Mouse (Mus musculus): ENCODE measurements around the gene Gfod1.
A peak's percentile ranks its signal among the peaks of the same experiment; 100 is the strongest.

Gene Gfod1

DNA sequence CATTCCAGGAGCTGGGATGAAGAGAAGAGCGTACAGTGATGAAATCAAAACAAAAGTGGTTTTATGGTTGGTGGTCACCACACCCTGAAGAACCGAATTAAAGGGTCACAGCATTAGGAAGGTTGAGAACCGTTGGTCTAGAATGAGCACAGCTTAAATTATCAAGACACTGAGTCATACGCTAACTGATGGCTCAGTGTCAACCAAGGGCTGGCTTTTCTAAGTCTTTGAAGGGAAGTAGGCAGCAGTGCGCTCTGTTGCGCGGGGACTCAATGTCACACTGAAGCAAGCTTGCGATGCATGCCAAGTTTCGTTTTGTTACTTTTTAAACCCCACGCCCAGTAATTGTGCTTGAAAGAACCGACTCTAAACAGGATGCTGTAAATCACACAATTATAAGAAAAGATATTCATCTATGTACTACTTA is 64.2 kb downstream of the Gfod1 start:
- Histone ChIP-seq H3K27me3 (ENCODE audit: insufficient read depth, low read length) (no peaks in the 10 kb centered on the region), H3K9me3 (ENCODE audit: low read length) (no peaks in the 10 kb centered on the region), H3K4me1 (replicated peaks; ENCODE audit: low read depth, low read length) (peaks cover 45% of the 10 kb centered on the region), H3K4me3 (replicated peaks; ENCODE audit: low read length) (no peak overlapping the region), H3K36me3 (ENCODE audit: insufficient read depth, low read length) (peaks cover 7% of the 10 kb centered on the region; the same call in 1 of the 2 replicates)
- TF ChIP-seq POU5F1 (IDR thresholded peaks at IDR 0.05; ENCODE audit: borderline replicate concordance, low read length) (no peak), CTCF (conservative IDR thresholded peaks at IDR 0.05; ENCODE audit: low read length) (no peak), NANOG (IDR thresholded peaks at IDR 0.05; ENCODE audit: borderline replicate concordance, low read length) (no peak)

DNA sequence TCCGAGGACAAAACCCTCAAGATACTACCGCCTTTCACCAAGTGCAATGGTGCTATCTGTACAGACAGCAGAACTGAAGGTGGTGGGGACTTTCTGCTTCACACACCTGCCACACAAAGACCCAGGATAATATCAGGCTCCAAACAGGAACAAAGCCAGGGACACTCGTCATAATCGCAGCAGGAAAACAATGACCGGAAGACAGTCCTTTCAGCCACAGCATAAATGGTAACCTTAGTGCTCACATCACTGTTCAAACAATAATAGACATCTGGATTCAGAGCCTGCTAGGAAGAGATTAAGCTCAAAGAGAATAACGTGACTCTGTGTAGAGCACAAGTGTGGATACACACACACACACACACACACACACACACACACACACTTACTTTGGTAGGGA is 67.3 kb downstream of the Gfod1 start:
- H3K27me3 ChIP-seq (ENCODE audit: insufficient read depth, low read length): no peaks in the 10 kb centered on the region
- H3K4me3 ChIP-seq (replicated peaks; ENCODE audit: low read length): no peak overlapping the region
- H3K9me3 ChIP-seq (ENCODE audit: low read length): no peaks in the 10 kb centered on the region
- 0 out of 2 replicates have a peak, but pooled peaks cover 5% of the 10 kb centered on the region for H3K36me3 ChIP-seq (ENCODE audit: insufficient read depth, low read length)
- H3K4me1 ChIP-seq (replicated peaks; ENCODE audit: low read depth, low read length): peaks cover 48% of the 10 kb centered on the region
- TF ChIP-seq NANOG (IDR thresholded peaks at IDR 0.05; ENCODE audit: borderline replicate concordance, low read length) (no peak), POU5F1 (IDR thresholded peaks at IDR 0.05; ENCODE audit: borderline replicate concordance, low read length) (no peak), CTCF (conservative IDR thresholded peaks at IDR 0.05; ENCODE audit: low read length) (no peak)

DNA sequence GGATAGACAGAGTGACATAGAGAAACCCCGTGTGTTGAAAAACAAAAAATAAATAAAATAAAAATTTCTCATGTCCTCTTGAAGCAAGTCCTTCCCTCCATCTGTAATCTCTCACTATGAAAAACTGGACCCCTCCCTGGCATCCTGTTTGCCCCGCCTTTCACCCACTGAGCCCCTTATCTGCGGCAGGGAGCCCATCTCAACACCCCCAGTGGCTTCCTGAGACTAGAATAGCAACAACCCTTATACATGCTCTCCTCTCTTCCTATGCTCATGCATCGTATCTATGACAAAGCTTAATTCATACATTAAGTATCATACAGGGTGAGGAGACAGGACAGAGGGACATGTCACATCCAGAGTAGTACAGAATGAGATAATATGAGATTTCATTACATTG is 68.0 kb downstream of the Gfod1 start:
- no peak for TF ChIP-seq CTCF (conservative IDR thresholded peaks at IDR 0.05; ENCODE audit: low read length)
- TF ChIP-seq NANOG (IDR thresholded peaks at IDR 0.05; ENCODE audit: borderline replicate concordance, low read length): no peak
- TF ChIP-seq POU5F1 (IDR thresholded peaks at IDR 0.05; ENCODE audit: borderline replicate concordance, low read length): no peak
- Histone ChIP-seq H3K27me3 (ENCODE audit: insufficient read depth, low read length) (no peaks in the 10 kb centered on the region), H3K4me3 (replicated peaks; ENCODE audit: low read length) (no peak overlapping the region), H3K36me3 (ENCODE audit: insufficient read depth, low read length) (0 out of 2 replicates have a peak, but pooled peaks cover 5% of the 10 kb centered on the region), H3K9me3 (ENCODE audit: low read length) (no peaks in the 10 kb centered on the region), H3K4me1 (replicated peaks; ENCODE audit: low read depth, low read length) (peaks cover 53% of the 10 kb centered on the region)

DNA sequence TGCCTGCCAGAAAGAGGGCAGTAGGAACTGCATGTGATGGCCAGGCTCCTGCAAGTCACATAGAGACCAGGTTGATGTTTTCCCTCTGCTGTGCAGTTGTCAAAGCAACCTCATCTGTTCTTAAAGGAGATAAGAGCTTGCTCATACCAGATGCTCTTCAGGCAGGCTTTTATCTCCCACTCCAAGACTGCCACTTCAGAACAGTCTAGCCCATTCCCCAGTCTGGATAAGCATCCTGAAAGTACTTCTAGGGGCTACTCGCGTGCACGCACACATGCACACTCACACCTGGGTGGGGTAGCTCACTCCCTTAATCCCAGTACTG is 68.4 kb downstream of the Gfod1 start:
- Histone ChIP-seq H3K27me3 (ENCODE audit: insufficient read depth, low read length) (no peaks in the 10 kb centered on the region), H3K4me3 (replicated peaks; ENCODE audit: low read length) (no peak overlapping the region), H3K9me3 (ENCODE audit: low read length) (no peaks in the 10 kb centered on the region), H3K4me1 (replicated peaks; ENCODE audit: low read depth, low read length) (peaks cover 57% of the 10 kb centered on the region), H3K36me3 (ENCODE audit: insufficient read depth, low read length) (0 out of 2 replicates have a peak, but pooled peaks cover 5% of the 10 kb centered on the region)
- TF ChIP-seq NANOG (IDR thresholded peaks at IDR 0.05; ENCODE audit: borderline replicate concordance, low read length) (no peak), CTCF (conservative IDR thresholded peaks at IDR 0.05; ENCODE audit: low read length) (no peak), POU5F1 (IDR thresholded peaks at IDR 0.05; ENCODE audit: borderline replicate concordance, low read length) (no peak)

DNA sequence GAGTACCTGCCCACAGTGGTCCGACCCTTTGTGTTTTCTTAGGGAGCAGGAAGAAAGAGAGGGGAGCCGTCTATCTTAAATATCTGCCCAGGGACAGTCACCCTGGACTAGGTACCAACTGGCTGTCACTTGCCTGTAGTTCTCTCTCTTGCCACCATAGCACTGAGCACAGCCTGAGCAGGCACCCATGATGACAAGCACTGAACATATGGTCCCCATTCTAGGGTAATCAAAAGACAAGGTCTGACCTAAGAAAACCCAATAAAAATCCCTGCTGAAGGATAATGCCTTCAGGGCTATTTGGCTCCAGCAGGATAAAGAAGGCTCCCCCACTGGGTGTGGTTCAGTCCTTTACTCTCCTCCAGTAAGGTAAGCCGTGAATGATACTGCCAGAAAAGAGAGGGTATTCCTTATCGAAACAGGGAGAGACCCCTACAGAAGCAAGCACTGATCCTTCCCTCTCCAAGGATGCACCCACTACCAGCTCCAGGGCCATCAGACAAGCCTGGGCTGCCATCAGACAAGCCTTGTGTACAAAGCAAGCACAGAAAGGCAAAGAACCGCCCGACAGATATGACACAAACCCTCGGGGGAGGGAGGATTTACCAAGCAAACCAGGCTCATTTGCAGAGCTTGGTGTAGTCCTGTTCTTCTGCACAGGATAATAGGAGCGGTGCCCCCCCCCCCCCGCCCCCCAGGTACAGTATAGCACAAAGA is 68.9 kb downstream of the Gfod1 start:
- Histone ChIP-seq H3K27me3 (ENCODE audit: insufficient read depth, low read length) (no peaks in the 10 kb centered on the region), H3K4me1 (replicated peaks; ENCODE audit: low read depth, low read length) (peaks cover 62% of the 10 kb centered on the region), H3K36me3 (ENCODE audit: insufficient read depth, low read length) (0 out of 2 replicates have a peak, but pooled peaks cover 5% of the 10 kb centered on the region), H3K4me3 (replicated peaks; ENCODE audit: low read length) (no peak overlapping the region), H3K9me3 (ENCODE audit: low read length) (no peaks in the 10 kb centered on the region)
- no peak for TF ChIP-seq NANOG (IDR thresholded peaks at IDR 0.05; ENCODE audit: borderline replicate concordance, low read length)
- no peak for TF ChIP-seq POU5F1 (IDR thresholded peaks at IDR 0.05; ENCODE audit: borderline replicate concordance, low read length)
- TF ChIP-seq CTCF (conservative IDR thresholded peaks at IDR 0.05; ENCODE audit: low read length): no peak

DNA sequence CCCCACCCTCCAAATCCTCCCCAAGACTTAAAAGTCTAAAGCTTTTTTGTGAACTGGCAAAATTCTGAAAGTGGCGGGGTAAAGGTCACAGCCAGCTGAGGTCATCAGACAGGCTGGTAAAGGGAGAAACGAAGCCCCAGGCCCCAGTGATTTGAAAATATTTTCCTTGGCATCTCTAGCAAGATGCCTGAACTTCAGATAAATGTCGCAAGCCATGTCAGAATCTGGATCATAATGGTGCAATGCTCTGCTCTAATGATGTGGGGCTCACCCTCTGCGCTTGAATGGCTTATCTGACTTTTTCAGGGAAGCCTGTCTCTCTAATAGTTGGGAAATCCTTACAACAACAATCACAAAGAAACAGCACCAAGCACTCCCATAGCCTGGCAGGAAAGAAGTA is 70.6 kb downstream of the Gfod1 start:
- Histone ChIP-seq H3K27me3 (ENCODE audit: insufficient read depth, low read length) (no peaks in the 10 kb centered on the region), H3K4me1 (replicated peaks; ENCODE audit: low read depth, low read length) (peaks cover 66% of the 10 kb centered on the region), H3K4me3 (replicated peaks; ENCODE audit: low read length) (no peak overlapping the region), H3K36me3 (ENCODE audit: insufficient read depth, low read length) (no peaks in the 10 kb centered on the region), H3K9me3 (ENCODE audit: low read length) (no peaks in the 10 kb centered on the region)
- TF ChIP-seq NANOG (IDR thresholded peaks at IDR 0.05; ENCODE audit: borderline replicate concordance, low read length): no peak
- TF ChIP-seq POU5F1 (IDR thresholded peaks at IDR 0.05; ENCODE audit: borderline replicate concordance, low read length): no peak
- no peak for TF ChIP-seq CTCF (conservative IDR thresholded peaks at IDR 0.05; ENCODE audit: low read length)

DNA sequence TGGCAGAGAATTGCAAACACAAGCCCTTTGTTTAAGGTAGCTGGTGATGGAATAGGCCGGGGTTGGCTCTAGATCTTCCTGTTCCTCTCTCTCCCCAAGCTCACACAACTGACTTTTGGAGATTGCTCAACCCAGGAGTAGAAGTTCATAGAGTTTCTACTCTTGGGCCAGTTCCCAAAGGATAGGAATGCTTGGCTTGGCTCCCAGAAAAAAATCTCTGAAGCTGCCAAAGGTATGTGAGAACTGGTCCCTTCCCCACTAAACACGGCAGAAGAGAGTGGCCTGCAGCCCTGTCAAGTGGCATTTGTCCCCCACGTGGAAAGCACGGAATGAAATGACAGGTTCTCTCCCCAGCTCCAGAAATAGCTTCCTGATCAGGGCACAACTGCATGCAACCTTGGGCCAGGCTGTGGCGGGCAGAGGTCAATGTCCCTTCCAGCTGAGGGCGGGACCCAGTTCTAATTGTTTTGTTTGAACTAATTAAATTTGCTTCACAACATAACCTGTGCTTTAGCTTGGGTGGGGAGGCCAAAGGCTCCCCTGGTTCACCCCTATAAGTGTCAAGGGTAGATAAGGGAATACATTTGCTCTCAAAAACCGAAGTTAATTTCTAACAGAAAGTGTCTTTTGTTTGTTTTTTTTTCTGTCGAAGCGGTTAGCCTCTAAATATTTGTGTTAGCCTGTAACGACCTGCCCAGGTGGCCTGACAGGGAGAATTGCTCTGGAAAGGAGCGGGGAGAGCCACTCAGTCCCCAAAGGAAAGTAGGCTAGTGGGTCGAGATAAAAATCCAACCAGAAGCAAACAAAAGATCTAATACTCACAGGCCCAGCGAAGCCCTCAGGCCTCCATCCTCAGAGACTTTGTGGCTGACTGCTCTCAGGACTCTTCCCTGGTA is 71.8 kb downstream of the Gfod1 start:
- Histone ChIP-seq H3K4me1 (replicated peaks; ENCODE audit: low read depth, low read length) (peaks cover 66% of the 10 kb centered on the region), H3K27me3 (ENCODE audit: insufficient read depth, low read length) (no peaks in the 10 kb centered on the region), H3K36me3 (ENCODE audit: insufficient read depth, low read length) (no peaks in the 10 kb centered on the region), H3K9me3 (ENCODE audit: low read length) (no peaks in the 10 kb centered on the region), H3K4me3 (replicated peaks; ENCODE audit: low read length) (0 out of 2 replicates have a peak overlapping the region, but pooled peaks have one; percentile 14)
- TF ChIP-seq CTCF (conservative IDR thresholded peaks at IDR 0.05; ENCODE audit: low read length) (no peak), POU5F1 (IDR thresholded peaks at IDR 0.05; ENCODE audit: borderline replicate concordance, low read length) (no peak), NANOG (IDR thresholded peaks at IDR 0.05; ENCODE audit: borderline replicate concordance, low read length) (no peak)

DNA sequence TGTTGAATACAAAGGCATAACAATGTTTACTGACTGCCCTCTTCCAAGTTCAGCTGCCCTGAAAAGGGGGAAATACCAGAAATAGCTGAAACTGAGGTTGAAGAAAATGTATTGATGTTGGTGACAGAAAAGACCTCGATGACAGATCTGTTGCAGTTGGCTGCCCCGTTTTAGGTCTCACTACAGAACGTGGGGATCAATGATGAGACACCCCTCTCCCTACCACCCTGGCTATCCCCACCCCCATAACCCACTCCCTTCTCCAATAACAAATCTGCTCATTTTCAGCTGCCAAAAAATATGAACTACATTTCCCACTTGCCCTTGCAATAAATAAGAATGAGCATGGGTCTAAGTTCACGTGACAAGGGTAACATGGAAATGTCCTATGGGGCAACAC is 73.1 kb downstream of the Gfod1 start:
- Histone ChIP-seq H3K27me3 (ENCODE audit: insufficient read depth, low read length) (no peaks in the 10 kb centered on the region), H3K4me1 (replicated peaks; ENCODE audit: low read depth, low read length) (peaks cover 61% of the 10 kb centered on the region), H3K4me3 (replicated peaks; ENCODE audit: low read length) (no peak overlapping the region), H3K36me3 (ENCODE audit: insufficient read depth, low read length) (no peaks in the 10 kb centered on the region), H3K9me3 (ENCODE audit: low read length) (no peaks in the 10 kb centered on the region)
- TF ChIP-seq POU5F1 (IDR thresholded peaks at IDR 0.05; ENCODE audit: borderline replicate concordance, low read length): no peak
- TF ChIP-seq NANOG (IDR thresholded peaks at IDR 0.05; ENCODE audit: borderline replicate concordance, low read length): no peak
- TF ChIP-seq CTCF (conservative IDR thresholded peaks at IDR 0.05; ENCODE audit: low read length): no peak
